Mouse (Mus musculus): ENCODE results near the gene Rfx2. TPM values are rescaled to one million over a fixed set of nuclear protein-coding genes. Genes with fewer than 3 reads are reported as not detected.

The Rfx2 gene
- total RNA-seq, 2 experiments from 2014 or later = 101 to 105 TPM

Other genes starting within 250 kb of the Rfx2 start
- gene Safb2, start 246.4 kb downstream of the Rfx2 start, total RNA-seq (2015; ENCODE audit: low replicate concordance) = 107 and 153 TPM in 2 replicates
- gene Safb2, start 246.4 kb downstream of the Rfx2 start, total RNA-seq (2017; ENCODE audit: low replicate concordance) = 350 and 385 TPM in 2 replicates
- gene Safb, start 246.2 kb downstream of the Rfx2 start, total RNA-seq (2015; ENCODE audit: low replicate concordance) = 120 and 141 TPM in 2 replicates
- gene Safb, start 246.2 kb downstream of the Rfx2 start, total RNA-seq (2017; ENCODE audit: low replicate concordance) = 189 and 314 TPM in 2 replicates
- 21.8 and 29.9 TPM in 2 replicates for gene 2410015M20Rik, start 221.2 kb downstream of the Rfx2 start, total RNA-seq (2015; ENCODE audit: low replicate concordance)
- 20.7 and 33.0 TPM in 2 replicates for gene 2410015M20Rik, start 221.2 kb downstream of the Rfx2 start, total RNA-seq (2017; ENCODE audit: low replicate concordance)
- gene Rpl36, start 217.6 kb downstream of the Rfx2 start, total RNA-seq (2015; ENCODE audit: low replicate concordance) = 298 and 344 TPM in 2 replicates
- gene Rpl36, start 217.6 kb downstream of the Rfx2 start, total RNA-seq (2017; ENCODE audit: low replicate concordance) = 203 and 323 TPM in 2 replicates
- gene Lonp1, start 204.1 kb downstream of the Rfx2 start, total RNA-seq (2015; ENCODE audit: low replicate concordance) = 3.6 and 4.2 TPM in 2 replicates
- 9.5 and 15.0 TPM in 2 replicates for gene Lonp1, start 204.1 kb downstream of the Rfx2 start, total RNA-seq (2017; ENCODE audit: low replicate concordance)
- not detected in 2 replicates for gene Catsperd, start 202.9 kb downstream of the Rfx2 start, total RNA-seq (2015; ENCODE audit: low replicate concordance)
- not detected in 2 replicates for gene Catsperd, start 202.9 kb downstream of the Rfx2 start, total RNA-seq (2017; ENCODE audit: low replicate concordance)
- gene Ranbp3, start 157.7 kb downstream of the Rfx2 start, total RNA-seq (2015; ENCODE audit: low replicate concordance) = 51.1 and 73.9 TPM in 2 replicates
- gene Ranbp3, start 157.7 kb downstream of the Rfx2 start, total RNA-seq (2017; ENCODE audit: low replicate concordance) = 72.9 and 77.2 TPM in 2 replicates
- gene Ndufa11, start 113.2 kb downstream of the Rfx2 start, total RNA-seq (2015; ENCODE audit: low replicate concordance) = 46.5 and 90.1 TPM in 2 replicates
- 54.2 and 67.9 TPM in 2 replicates for gene Ndufa11, start 113.2 kb downstream of the Rfx2 start, total RNA-seq (2017; ENCODE audit: low replicate concordance)
- gene Vmac, start 113.0 kb downstream of the Rfx2 start, total RNA-seq (2015; ENCODE audit: low replicate concordance) = 2.1 and 2.2 TPM in 2 replicates
- gene Vmac, start 113.0 kb downstream of the Rfx2 start, total RNA-seq (2017; ENCODE audit: low replicate concordance) = not detected in 2 replicates
- not detected in 2 replicates for gene Nrtn, start 73.5 kb downstream of the Rfx2 start, total RNA-seq (2015; ENCODE audit: low replicate concordance)
- not detected in 2 replicates for gene Nrtn, start 73.5 kb downstream of the Rfx2 start, total RNA-seq (2017; ENCODE audit: low replicate concordance)
- 6.5 and 7.1 TPM in 2 replicates for gene Dus3l, start 66.3 kb downstream of the Rfx2 start, total RNA-seq (2015; ENCODE audit: low replicate concordance)
- 3.0 and 5.4 TPM in 2 replicates for gene Dus3l, start 66.3 kb downstream of the Rfx2 start, total RNA-seq (2017; ENCODE audit: low replicate concordance)
- not detected in 2 replicates for gene Prr22, start 60.8 kb downstream of the Rfx2 start, total RNA-seq (2015; ENCODE audit: low replicate concordance)
- not detected in 2 replicates for gene Prr22, start 60.8 kb downstream of the Rfx2 start, total RNA-seq (2017; ENCODE audit: low replicate concordance)
- not detected in 2 replicates for gene Acsbg2, start 43.4 kb upstream of the Rfx2 start, total RNA-seq (2015; ENCODE audit: low replicate concordance)
- gene Acsbg2, start 43.4 kb upstream of the Rfx2 start, total RNA-seq (2017; ENCODE audit: low replicate concordance) = not detected in 2 replicates
- gene 1700061G19Rik, start 44.5 kb upstream of the Rfx2 start, total RNA-seq (2015; ENCODE audit: low replicate concordance) = not detected in 2 replicates
- not detected in 2 replicates for gene 1700061G19Rik, start 44.5 kb upstream of the Rfx2 start, total RNA-seq (2017; ENCODE audit: low replicate concordance)
- gene Mllt1, start 104.4 kb upstream of the Rfx2 start, total RNA-seq (2015; ENCODE audit: low replicate concordance) = 3.4 and 9.4 TPM in 2 replicates
- gene Mllt1, start 104.4 kb upstream of the Rfx2 start, total RNA-seq (2017; ENCODE audit: low replicate concordance) = 4.4 and 6.4 TPM in 2 replicates
- gene Acer1, start 151.1 kb upstream of the Rfx2 start, total RNA-seq (2015; ENCODE audit: low replicate concordance) = not detected in 2 replicates
- gene Acer1, start 151.1 kb upstream of the Rfx2 start, total RNA-seq (2017; ENCODE audit: low replicate concordance) = not detected in 2 replicates
- 2.2 and 26.8 TPM in 2 replicates for gene Clpp, start 159.3 kb upstream of the Rfx2 start, total RNA-seq (2015; ENCODE audit: low replicate concordance)
- 10.8 and 15.7 TPM in 2 replicates for gene Clpp, start 159.3 kb upstream of the Rfx2 start, total RNA-seq (2017; ENCODE audit: low replicate concordance)
- gene Alkbh7, start 166.3 kb upstream of the Rfx2 start, total RNA-seq (2015; ENCODE audit: low replicate concordance) = not detected in 2 replicates
- gene Alkbh7, start 166.3 kb upstream of the Rfx2 start, total RNA-seq (2017; ENCODE audit: low replicate concordance) = 6.2 TPM in 1 of 2 replicates, not detected in the other
- not detected in 2 replicates for gene Pspn, start 169.0 kb upstream of the Rfx2 start, total RNA-seq (2015; ENCODE audit: low replicate concordance)
- not detected in 2 replicates for gene Pspn, start 169.0 kb upstream of the Rfx2 start, total RNA-seq (2017; ENCODE audit: low replicate concordance)
- gene Gtf2f1, start 180.3 kb upstream of the Rfx2 start, total RNA-seq (2015; ENCODE audit: low replicate concordance) = 57.4 and 61.3 TPM in 2 replicates
- 70.8 and 90.7 TPM in 2 replicates for gene Gtf2f1, start 180.3 kb upstream of the Rfx2 start, total RNA-seq (2017; ENCODE audit: low replicate concordance)
- not detected in 2 replicates for gene Gm17949, start 180.5 kb upstream of the Rfx2 start, total RNA-seq (2015; ENCODE audit: low replicate concordance)
- gene Gm17949, start 180.5 kb upstream of the Rfx2 start, total RNA-seq (2017; ENCODE audit: low replicate concordance) = not detected in 2 replicates
- gene Khsrp, start 200.5 kb upstream of the Rfx2 start, total RNA-seq (2015; ENCODE audit: low replicate concordance) = 87.6 and 97.7 TPM in 2 replicates
- gene Khsrp, start 200.5 kb upstream of the Rfx2 start, total RNA-seq (2017; ENCODE audit: low replicate concordance) = 85.6 and 85.9 TPM in 2 replicates
- not detected in 2 replicates for gene Slc25a41, start 210.6 kb upstream of the Rfx2 start, total RNA-seq (2015; ENCODE audit: low replicate concordance)
- not detected in 2 replicates for gene Slc25a41, start 210.6 kb upstream of the Rfx2 start, total RNA-seq (2017; ENCODE audit: low replicate concordance)
- not detected in 2 replicates for gene Crb3, start 228.1 kb upstream of the Rfx2 start, total RNA-seq (2015; ENCODE audit: low replicate concordance)
- gene Crb3, start 228.1 kb upstream of the Rfx2 start, total RNA-seq (2017; ENCODE audit: low replicate concordance) = not detected in 2 replicates
- gene Slc25a23, start 228.8 kb upstream of the Rfx2 start, total RNA-seq (2015; ENCODE audit: low replicate concordance) = 2.9 and 5.4 TPM in 2 replicates
- gene Slc25a23, start 228.8 kb upstream of the Rfx2 start, total RNA-seq (2017; ENCODE audit: low replicate concordance) = not detected in 2 replicates
- 6.1 and 12.2 TPM in 2 replicates for gene Dennd1c, start 247.5 kb upstream of the Rfx2 start, total RNA-seq (2015; ENCODE audit: low replicate concordance)
- 2.6 and 4.5 TPM in 2 replicates for gene Dennd1c, start 247.5 kb upstream of the Rfx2 start, total RNA-seq (2017; ENCODE audit: low replicate concordance)